Mouse (Mus musculus): ENCODE measurements around the gene 4930432M17Rik. TPM values are rescaled to one million over a fixed set of nuclear protein-coding genes. Genes with fewer than 3 reads are reported as not detected.
A peak's percentile ranks its signal among the peaks of the same experiment; 100 is the strongest.

Gene 4930432M17Rik
- total and polyA plus RNA-seq, 2 experiments from 2014 or later, result not detected

DNA sequence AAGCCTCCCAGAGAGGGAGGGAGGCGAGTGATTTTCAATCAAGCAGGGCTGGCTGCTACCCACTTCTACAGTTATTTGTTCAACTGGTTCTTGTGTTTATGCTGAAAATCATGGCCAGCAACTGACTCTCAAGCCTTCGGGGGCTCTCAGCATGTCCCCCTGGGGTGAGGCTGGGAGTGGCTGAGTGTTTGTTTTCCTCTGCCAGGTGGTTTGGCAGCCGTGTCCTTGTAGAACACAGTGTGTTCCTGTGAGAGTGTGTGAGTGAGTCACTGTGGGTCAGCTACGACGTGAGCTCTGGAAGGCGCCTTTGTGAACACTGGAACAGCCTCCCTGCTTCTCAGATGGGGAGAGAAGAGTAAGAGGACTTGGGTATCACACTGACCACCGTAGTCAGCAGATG is 35.1 kb upstream of the 4930432M17Rik start:
- H3K36me3 ChIP-seq (ENCODE audit: insufficient read depth, low read length), result no peaks in the 10 kb centered on the region
- no peak for TF ChIP-seq CTCF (IDR thresholded peaks at IDR 0.05)

DNA sequence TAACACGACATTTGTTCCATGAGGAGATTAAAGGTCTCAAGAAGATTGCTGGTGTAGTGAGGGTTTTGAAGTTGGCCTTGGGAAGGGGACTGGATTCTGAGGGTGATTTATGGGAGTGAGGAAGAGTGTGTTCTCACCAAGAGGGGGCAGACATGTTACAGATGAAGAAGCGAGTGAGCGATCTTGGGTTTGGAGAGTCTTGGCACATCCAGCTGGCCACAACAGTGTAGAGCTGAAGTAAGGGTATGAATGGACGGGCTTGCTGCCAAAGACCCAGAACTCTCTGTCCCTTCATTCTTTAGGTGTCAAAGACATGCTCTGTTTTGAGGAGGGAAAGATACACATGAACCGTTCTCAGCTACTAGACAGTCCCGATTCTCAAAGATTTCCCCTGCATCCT is 34.2 kb upstream of the 4930432M17Rik start:
- Histone ChIP-seq H3K27ac (ENCODE audit: low read depth, low read length) (no peak overlapping the region), H3K4me1 (ENCODE audit: insufficient read depth, low read length) (no peaks in the 10 kb centered on the region), H3K36me3 (ENCODE audit: insufficient read depth, low read length) (no peaks in the 10 kb centered on the region), H3K9me3 (ENCODE audit: low read length) (0 out of 2 replicates have a peak, but pooled peaks cover 3% of the 10 kb centered on the region), H3K4me2 (ENCODE audit: low read depth, low read length, poor library complexity, severe bottlenecking) (no peak overlapping the region), H3K27me3 (ENCODE audit: insufficient read depth, low read length) (no peaks in the 10 kb centered on the region), H3K4me3 (ENCODE audit: low read depth, low read length) (no peak overlapping the region), H3K9ac (replicated peaks; ENCODE audit: low read length, poor library complexity, severe bottlenecking) (no peak overlapping the region)
- peak; percentile 67 for TF ChIP-seq CTCF (IDR thresholded peaks at IDR 0.05)
- DNase-seq (ENCODE audit: low spot score) (peak; percentile 90), ATAC-seq (ENCODE audit: low FRiP score) (peak; percentile 87)
- WGBS, result 70% methylated on average over 6 of the region's 6 CpGs

More for the DNA sequence above, 35.1 kb upstream of the 4930432M17Rik start:
- H3K4me3 ChIP-seq (ENCODE audit: low read depth, low read length), result no peak overlapping the region
- H3K9ac ChIP-seq (replicated peaks; ENCODE audit: low read length, poor library complexity, severe bottlenecking), result no peak overlapping the region
- H3K9me3 ChIP-seq (ENCODE audit: low read length), result 0 out of 2 replicates have a peak, but pooled peaks cover 3% of the 10 kb centered on the region
- no peaks in the 10 kb centered on the region for H3K27me3 ChIP-seq (ENCODE audit: insufficient read depth, low read length)
- H3K4me2 ChIP-seq (ENCODE audit: low read depth, low read length, poor library complexity, severe bottlenecking), result no peak overlapping the region
- DNase-seq (ENCODE audit: low spot score), result no peak
- H3K4me1 ChIP-seq (ENCODE audit: insufficient read depth, low read length), result no peaks in the 10 kb centered on the region
- ATAC-seq (ENCODE audit: low FRiP score), result no peak
- WGBS, result 65% methylated on average over 7 of the region's 7 CpGs
- no peak overlapping the region for H3K27ac ChIP-seq (ENCODE audit: low read depth, low read length)

DNA sequence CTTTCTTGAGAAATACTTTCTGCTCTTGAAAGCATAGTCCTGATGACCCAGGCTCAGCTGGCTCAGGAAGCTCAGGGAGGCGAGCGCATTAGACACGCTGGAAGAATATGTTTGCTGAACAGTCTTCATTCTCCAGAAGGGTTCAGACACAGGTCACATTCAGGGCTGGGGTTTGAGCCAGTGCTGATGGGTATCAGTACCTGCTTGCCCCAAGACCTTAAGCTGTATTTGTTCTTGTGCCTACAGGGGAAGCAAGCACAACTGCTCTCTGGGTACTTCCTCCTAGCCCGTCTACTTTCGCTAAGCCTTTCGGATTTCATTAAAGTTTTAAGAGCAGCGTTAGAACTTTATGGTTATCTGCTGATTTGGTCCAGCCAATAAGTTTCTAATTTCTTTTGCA is 33.8 kb upstream of the 4930432M17Rik start:
- TF ChIP-seq CTCF (IDR thresholded peaks at IDR 0.05), result no peak
- ATAC-seq (ENCODE audit: low FRiP score) (no peak; the same call in 1 of the 2 replicates), DNase-seq (ENCODE audit: low spot score) (no peak)
- 77% methylated on average over 7 of the region's 7 CpGs for WGBS
- H3K27me3 ChIP-seq (ENCODE audit: insufficient read depth, low read length), result no peaks in the 10 kb centered on the region
- H3K4me1 ChIP-seq (ENCODE audit: insufficient read depth, low read length), result no peaks in the 10 kb centered on the region
- no peak overlapping the region for H3K4me3 ChIP-seq (ENCODE audit: low read depth, low read length)
- 0 out of 2 replicates have a peak, but pooled peaks cover 3% of the 10 kb centered on the region for H3K9me3 ChIP-seq (ENCODE audit: low read length)
- no peak overlapping the region for H3K9ac ChIP-seq (replicated peaks; ENCODE audit: low read length, poor library complexity, severe bottlenecking)
- H3K36me3 ChIP-seq (ENCODE audit: insufficient read depth, low read length), result no peaks in the 10 kb centered on the region
- no peak overlapping the region for H3K4me2 ChIP-seq (ENCODE audit: low read depth, low read length, poor library complexity, severe bottlenecking)
- H3K27ac ChIP-seq (ENCODE audit: low read depth, low read length), result no peak overlapping the region

DNA sequence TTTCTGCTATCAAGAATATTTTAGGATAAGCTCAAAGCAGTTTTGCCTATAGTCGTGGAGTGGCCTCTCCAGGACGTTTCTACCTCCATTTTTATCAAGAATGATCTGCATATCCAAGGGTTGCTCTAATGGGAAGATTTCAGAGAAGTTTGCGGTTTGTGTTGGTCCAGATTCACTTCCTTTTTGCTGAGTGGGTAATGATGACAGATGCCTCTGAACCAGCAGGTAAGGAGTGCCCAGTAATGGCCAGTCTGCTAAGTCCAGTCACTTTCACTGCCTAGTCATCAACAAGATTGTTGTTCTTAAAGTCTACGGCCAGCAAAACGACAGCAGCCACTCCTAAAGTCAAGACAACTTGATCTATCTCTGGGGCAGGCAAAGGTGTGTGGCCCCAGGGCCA is 32.8 kb upstream of the 4930432M17Rik start:
- no peak overlapping the region for H3K4me2 ChIP-seq (ENCODE audit: low read depth, low read length, poor library complexity, severe bottlenecking)
- ATAC-seq (ENCODE audit: low FRiP score) (no peak), DNase-seq (ENCODE audit: low spot score) (no peak)
- TF ChIP-seq CTCF (IDR thresholded peaks at IDR 0.05), result no peak
- no peaks in the 10 kb centered on the region for H3K36me3 ChIP-seq (ENCODE audit: insufficient read depth, low read length)
- no peaks in the 10 kb centered on the region for H3K27me3 ChIP-seq (ENCODE audit: insufficient read depth, low read length)
- 85% methylated on average over 5 of the region's 5 CpGs for WGBS
- 0 out of 2 replicates have a peak, but pooled peaks cover 3% of the 10 kb centered on the region for H3K9me3 ChIP-seq (ENCODE audit: low read length)
- H3K4me1 ChIP-seq (ENCODE audit: insufficient read depth, low read length), result no peaks in the 10 kb centered on the region
- no peak overlapping the region for H3K27ac ChIP-seq (ENCODE audit: low read depth, low read length)
- no peak overlapping the region for H3K4me3 ChIP-seq (ENCODE audit: low read depth, low read length)
- H3K9ac ChIP-seq (replicated peaks; ENCODE audit: low read length, poor library complexity, severe bottlenecking), result no peak overlapping the region

DNA sequence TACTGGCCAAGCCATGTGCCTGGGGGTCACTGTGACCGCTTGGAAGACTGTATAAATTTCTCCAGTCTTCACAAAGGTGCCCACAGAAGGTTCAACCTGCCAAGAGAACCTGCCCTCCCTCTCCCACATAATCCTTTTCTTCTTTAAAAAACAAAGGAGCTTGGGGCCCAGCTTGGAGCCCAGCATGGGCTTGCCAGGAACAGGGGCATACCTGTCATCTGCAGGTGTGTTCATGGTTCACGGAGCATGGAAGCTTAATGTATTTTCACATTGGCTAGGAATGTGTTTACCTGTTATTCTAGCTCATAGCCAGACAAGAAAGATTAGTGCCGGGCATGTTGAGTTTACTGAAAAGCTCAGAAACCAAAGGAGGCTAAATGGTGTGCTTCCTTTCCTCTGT is 32.3 kb upstream of the 4930432M17Rik start:
- Histone ChIP-seq H3K27ac (ENCODE audit: low read depth, low read length) (no peak overlapping the region), H3K9ac (replicated peaks; ENCODE audit: low read length, poor library complexity, severe bottlenecking) (no peak overlapping the region), H3K4me2 (ENCODE audit: low read depth, low read length, poor library complexity, severe bottlenecking) (no peak overlapping the region), H3K9me3 (ENCODE audit: low read length) (0 out of 2 replicates have a peak, but pooled peaks cover 3% of the 10 kb centered on the region), H3K36me3 (ENCODE audit: insufficient read depth, low read length) (no peaks in the 10 kb centered on the region), H3K4me3 (ENCODE audit: low read depth, low read length) (no peak overlapping the region), H3K27me3 (ENCODE audit: insufficient read depth, low read length) (no peaks in the 10 kb centered on the region), H3K4me1 (ENCODE audit: insufficient read depth, low read length) (no peaks in the 10 kb centered on the region)
- 90% methylated on average over 3 of the region's 3 CpGs for WGBS
- TF ChIP-seq CTCF (IDR thresholded peaks at IDR 0.05), result no peak
- DNase-seq (ENCODE audit: low spot score) (no peak), ATAC-seq (ENCODE audit: low FRiP score) (no peak)

DNA sequence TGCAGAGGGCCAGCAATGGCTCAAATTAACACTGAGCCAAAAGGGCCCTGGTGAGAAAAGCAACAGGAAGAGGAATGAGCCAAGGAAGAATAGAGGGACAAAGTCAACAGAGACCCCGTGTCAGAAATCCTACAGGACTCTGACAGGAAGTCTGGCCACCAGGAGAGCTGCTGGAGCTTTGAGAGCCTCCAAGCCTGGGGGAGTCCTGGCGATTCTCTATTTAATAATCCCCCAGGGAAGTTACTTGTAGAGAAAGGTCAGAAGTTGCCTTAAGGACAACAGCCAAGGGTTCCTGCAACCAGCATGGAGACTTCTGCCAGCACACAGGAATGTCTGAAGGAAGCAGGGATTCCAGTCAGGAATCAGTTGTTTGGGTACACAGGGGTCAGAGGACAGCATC is 30.0 kb upstream of the 4930432M17Rik start:
- Histone ChIP-seq H3K9ac (replicated peaks; ENCODE audit: low read length, poor library complexity, severe bottlenecking) (no peak overlapping the region), H3K36me3 (ENCODE audit: insufficient read depth, low read length) (no peaks in the 10 kb centered on the region), H3K4me1 (ENCODE audit: insufficient read depth, low read length) (no peaks in the 10 kb centered on the region), H3K27ac (ENCODE audit: low read depth, low read length) (no peak overlapping the region), H3K27me3 (ENCODE audit: insufficient read depth, low read length) (no peaks in the 10 kb centered on the region), H3K4me3 (ENCODE audit: low read depth, low read length) (no peak overlapping the region), H3K9me3 (ENCODE audit: low read length) (no peaks in the 10 kb centered on the region), H3K4me2 (ENCODE audit: low read depth, low read length, poor library complexity, severe bottlenecking) (no peak overlapping the region)
- no peak for DNase-seq (ENCODE audit: low spot score)
- 54% methylated on average over 2 of the region's 2 CpGs for WGBS
- ATAC-seq (ENCODE audit: low FRiP score), result no peak
- no peak for TF ChIP-seq CTCF (IDR thresholded peaks at IDR 0.05)
